Mouse (Mus musculus) layer of hippocampus, adult 2 months (tissue): ENCODE data around the gene Mpzl1. TPM values are rescaled to one million over a fixed set of nuclear protein-coding genes. Genes with fewer than 3 reads are reported as not detected.

Experiments
- DNase-seq, 2 experiments: peaks; one replicate each; pipeline ENCODE4 v3.0.0; 2022; ENCODE audit warnings: low spot score in 2 of 2
- H3K27ac ChIP-seq: fragments of 200-600 bp; 2 replicates; pipeline ENCODE4 v1.8.1; 2022
- H3K4me3 ChIP-seq: fragments of 200-600 bp; 2 replicates; pipeline ENCODE4 v1.8.1; 2022; ENCODE audit warnings: mild to moderate bottlenecking
- CTCF ChIP-seq: fragments of 200-600 bp; conservative IDR thresholded peaks from 2 replicates; pipeline ENCODE4 v1.8.1; 2022; ENCODE audit warnings: antibody characterized with exemption, mild to moderate bottlenecking, moderate library complexity
- total RNA-seq, 2 experiments: library from RNA; stranded (reverse); gene quantifications; 2 replicates each; pipeline ENCODE4 v1.2.3; 2021

Mpzl1 gene
- total RNA-seq, 2 experiments from 2014 or later: 30.6 to 38.5 TPM

DNA sequence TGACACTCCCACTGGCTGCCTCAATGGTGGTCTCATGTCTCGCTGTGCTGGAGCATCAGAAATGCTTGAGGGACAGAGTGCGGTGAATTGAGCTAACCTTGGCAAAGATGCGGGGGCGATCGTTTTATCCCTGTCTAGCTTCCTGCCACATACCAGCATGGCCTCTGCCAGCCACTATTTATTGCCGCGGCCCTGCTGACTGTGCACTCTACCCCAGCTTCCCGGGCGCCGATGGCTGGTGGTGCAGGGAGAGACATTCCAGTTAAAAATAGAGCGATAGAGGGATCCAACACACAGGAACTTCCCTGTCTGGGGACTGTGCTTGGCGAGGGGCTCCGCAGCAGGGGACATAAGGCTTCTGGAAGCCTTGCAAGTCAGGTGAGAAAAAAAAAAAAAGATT, 33.0 kb upstream of the Mpzl1 start:
- peak in 1 of 2 experiments; percentile 19 for DNase-seq
- Histone ChIP-seq H3K27ac (no peak overlapping the region), H3K4me3 (no peak overlapping the region)
- no peak for TF ChIP-seq CTCF

DNA sequence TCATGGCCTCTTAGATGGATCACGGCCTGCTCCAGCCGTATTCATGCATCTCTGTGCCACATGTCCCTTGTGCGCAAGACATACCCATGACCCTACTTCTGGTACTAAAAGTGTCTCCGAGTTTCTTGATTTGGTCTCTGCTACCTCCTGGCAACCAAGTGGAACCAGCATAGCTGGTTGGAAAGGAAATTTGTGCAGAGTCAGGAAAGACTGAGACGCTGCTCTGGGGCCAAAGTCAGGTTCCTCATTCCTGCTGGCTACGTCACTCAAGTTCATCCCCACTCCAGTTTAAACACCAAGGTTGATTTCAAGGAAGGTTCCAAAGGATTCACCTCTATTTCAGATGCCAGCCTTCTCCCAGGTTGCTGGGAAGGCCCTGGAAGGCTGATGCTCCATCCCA, 32.6 kb upstream of the Mpzl1 start:
- Histone ChIP-seq H3K4me3 (no peak overlapping the region), H3K27ac (no peak overlapping the region)
- no peak for TF ChIP-seq CTCF
- DNase-seq: no peak

DNA sequence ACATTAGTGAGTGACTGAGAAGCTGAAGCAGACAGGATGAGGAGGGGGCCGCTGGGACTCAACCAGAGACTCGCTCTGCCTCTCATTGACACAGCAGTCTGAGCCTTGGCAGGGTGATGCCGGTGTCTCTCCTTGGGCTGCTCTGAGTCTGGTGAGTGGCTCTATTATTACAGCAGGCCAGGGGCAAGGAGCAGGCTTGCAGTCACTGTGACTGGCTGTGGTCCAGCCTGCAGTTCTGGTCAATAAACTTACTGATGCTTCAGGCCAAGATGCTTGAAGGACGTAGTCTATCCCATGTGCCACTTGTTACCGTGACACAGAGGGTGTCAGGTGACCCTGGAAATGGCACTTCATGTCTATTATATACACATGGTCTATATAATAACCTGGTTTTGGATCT, 31.4 kb upstream of the Mpzl1 start:
- TF ChIP-seq CTCF: no peak
- Histone ChIP-seq H3K27ac (no peak overlapping the region), H3K4me3 (no peak overlapping the region)
- DNase-seq: no peak

DNA sequence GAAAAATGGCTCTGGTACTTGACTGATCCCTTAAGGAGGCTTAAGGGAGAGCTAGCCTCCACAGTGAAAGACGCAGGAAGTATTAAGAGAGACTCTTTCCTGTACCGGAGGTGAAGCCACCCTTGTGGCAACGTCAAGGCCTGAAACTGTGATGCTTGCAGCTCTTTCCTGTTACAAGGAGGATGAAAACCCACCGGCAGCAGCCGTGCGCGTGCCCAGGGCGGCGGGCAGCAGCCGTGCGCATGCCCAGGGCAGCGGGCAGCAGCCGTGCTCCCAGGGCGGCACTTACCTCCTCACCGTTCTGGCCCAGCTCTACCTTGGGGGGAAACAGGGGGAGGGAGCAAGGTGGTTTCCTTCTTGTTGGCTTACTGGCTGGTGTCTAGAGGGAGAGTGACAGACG, 28.9 kb upstream of the Mpzl1 start:
- H3K4me3 ChIP-seq: no peak overlapping the region
- no peak for TF ChIP-seq CTCF
- no peak overlapping the region for H3K27ac ChIP-seq
- DNase-seq: no peak

DNA sequence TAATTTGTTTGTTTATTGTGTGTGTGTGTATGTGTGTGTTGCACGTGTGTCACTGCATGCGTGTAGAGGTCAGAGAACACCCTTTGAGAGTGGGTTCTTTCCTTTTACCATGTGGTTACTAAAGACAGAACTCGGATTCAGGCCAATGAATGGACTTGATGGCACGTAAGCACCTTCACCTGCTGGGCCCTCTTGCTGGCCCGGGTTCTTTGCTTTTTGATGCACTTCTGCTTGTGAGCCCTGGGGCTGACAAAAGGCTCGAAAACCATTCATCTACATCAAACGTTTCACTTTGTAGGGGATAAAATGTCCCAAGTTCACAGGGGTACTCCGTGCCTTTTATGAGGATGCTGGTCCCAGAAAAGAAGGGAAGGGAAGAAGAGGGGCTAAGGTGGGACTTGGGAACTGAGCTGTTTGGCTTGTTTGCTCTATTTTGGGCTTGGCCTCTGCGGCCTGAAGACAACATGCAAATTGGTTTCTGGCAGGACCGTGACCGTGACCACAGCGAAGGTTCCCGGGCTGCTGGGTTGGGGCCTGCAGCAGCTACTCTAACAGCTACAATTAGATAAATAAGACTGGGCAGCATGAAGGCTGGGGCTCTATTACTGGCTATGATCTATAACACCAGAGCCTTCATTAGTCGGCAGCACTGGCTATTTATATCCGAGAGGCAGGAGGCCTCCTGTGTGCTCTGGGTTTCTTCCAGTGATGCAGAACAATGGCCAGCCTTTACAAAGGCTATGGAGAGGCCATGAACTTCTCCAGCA, 28.3 kb upstream of the Mpzl1 start:
- no peak overlapping the region for H3K4me3 ChIP-seq
- no peak for TF ChIP-seq CTCF
- no peak overlapping the region for H3K27ac ChIP-seq
- no peak for DNase-seq

DNA sequence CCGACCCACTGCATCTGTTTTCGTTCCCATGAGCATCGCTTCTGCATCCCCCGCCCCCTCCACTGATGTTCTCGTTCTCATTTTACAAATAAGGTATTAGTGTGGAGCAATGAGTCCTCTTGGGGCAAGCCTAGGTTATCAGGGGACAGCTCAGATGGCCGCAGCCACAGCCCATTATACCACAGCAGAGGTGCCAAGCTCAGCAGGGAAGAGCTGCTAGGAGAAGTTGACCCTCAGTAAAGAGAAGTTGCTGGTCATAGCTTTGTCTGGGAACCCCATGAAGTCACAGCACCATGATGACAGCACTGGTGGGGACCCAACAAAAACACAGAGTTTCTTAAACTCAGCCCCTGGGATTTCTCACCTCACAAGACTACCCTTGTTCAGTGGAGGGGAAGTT, 27.4 kb upstream of the Mpzl1 start:
- no peak for TF ChIP-seq CTCF
- no peak overlapping the region for H3K27ac ChIP-seq
- H3K4me3 ChIP-seq: no peak overlapping the region
- no peak for DNase-seq

DNA sequence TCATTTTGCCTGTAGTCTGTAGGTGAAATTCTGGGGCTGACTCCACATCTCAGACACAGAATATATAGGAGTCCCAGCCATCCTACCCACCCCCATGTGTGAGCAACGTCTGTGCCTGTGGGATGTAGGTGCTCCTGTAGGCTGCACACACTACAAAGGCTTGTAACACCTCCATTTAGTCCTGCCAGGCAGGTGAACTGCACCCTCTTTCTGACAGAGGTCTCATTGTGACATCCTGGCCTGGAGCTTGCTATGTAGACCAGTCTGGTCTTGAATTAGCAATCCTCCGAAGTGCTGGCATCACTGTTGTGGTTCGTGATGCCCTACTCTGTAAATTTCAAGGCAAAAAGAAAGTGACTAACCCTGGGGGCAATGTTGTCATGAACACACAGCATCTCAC, 26.9 kb upstream of the Mpzl1 start:
- no peak overlapping the region for H3K4me3 ChIP-seq
- DNase-seq: no peak
- no peak for TF ChIP-seq CTCF
- no peak overlapping the region for H3K27ac ChIP-seq

DNA sequence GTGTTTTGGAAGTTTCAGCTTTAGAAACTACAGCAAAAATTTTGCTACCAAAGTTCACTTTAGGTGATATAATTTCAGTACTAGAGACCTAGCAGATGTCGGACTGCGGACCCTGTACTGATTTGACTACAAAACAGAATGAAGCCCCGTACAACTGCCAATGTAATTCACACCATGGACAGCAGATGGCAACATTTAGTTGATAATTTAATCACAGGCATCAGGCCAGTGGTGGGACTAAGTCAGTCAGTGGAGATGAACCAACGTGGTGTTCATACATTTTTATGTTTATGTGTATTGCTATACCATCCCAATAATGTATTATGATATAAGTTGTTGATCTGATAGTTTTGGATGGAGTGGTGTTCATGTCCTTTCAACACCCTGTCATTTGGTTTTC, 26.4 kb upstream of the Mpzl1 start:
- Histone ChIP-seq H3K4me3 (no peak overlapping the region), H3K27ac (no peak overlapping the region)
- peak; percentile 33 to 70 for DNase-seq
- peak; percentile 93 for TF ChIP-seq CTCF

DNA sequence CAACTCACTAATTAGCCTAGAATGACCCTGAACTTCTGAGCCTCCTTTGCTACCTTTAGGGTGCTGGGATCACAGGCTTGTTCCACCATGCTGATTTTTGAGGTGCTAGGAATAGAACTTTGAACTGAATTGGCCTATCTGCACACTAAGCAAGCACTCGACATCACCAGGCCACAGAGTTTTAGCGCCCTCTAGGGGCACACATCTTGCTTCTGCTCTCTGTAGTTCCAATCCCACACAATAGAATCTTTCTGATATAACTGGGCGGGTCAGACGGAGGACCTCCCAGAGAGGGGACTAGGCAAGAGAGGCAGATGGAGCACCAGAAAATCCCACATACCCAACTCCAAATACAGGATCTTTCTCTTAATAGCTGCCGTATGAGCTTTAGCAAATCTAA, 24.3 kb upstream of the Mpzl1 start:
- peak; percentile 80 for DNase-seq

DNA sequence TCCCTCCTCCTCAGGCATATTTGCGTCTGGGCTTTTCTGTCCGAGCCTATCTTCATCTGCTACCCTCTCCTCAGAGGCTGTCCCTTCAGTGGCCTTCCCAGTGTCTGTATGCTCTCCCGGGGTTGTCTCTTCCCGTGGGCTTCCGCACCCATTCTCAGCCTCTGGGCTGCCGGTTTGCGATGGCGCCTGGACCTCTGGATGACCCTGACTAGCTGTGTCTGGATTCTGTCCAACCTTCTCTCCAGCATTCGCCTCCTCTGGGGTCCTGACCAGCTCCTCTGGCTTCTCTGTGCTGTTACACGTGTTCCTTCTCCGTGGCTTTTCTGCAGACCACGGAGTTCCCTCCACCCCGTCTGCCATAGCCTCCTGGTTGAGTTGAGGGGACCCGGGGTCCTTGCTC, 21.1 kb upstream of the Mpzl1 start:
- no peak for TF ChIP-seq CTCF
- DNase-seq: no peak
- Histone ChIP-seq H3K27ac (no peak overlapping the region), H3K4me3 (no peak overlapping the region)

More for the DNA sequence above, 24.3 kb upstream of the Mpzl1 start:
- H3K27ac ChIP-seq: no peak overlapping the region
- no peak overlapping the region for H3K4me3 ChIP-seq
- TF ChIP-seq CTCF: peak; percentile 96

DNA sequence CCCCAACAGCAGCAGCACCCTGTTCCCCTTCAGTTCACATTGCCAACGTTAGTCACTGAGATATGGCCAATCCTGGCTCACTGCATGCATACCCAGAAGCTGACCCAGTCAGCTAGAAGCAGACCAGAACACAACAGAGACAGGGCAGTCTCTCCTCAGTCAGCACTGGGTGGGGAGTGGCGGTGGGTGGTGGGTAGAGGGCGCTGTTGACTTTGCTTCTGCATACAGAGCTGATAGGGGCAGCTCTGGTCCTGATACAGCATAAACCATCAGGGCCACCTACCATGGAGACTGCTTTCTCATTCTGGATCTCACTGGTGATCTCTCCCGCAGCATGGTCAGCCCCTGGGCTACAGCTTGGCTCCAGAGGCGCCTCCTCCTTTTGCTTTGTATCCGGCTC, 20.7 kb upstream of the Mpzl1 start:
- no peak for DNase-seq
- peak; percentile 60 for TF ChIP-seq CTCF

DNA sequence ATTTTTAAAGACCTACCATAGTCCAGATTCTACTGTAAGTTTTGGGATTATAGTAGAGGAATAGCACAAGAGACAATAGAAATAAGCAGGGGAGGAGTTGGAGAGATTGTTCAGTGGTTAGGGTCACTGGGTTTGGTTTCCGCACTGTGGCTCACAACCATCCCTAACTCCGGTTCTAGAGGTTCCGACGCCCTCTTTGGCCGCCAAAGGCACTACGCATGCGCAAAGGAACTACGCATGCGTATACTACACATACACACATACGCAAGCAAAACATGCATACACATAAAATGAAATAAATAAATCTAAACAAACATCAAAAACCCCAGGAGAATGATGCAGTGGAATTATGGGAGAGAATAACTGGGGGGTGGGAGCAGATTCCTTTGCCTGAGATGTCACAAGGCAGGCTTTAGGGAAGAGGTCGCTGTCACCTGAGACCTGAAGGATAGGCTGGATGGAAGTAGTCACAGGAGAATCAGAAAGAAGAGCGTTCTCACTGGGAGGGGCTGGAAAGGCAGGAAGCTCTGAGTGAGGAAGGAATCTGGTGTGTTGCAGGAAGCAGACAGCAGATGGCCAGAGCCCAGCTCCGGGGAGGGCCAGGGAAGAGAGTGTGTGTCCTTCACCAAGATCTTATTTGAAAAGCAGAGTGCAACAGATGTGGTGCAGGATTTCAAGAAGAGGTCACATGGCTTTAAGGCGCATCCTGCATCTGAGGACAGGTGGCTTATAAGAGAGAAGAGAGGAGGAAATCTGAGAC, 19.0 kb upstream of the Mpzl1 start:
- Histone ChIP-seq H3K27ac (no peak overlapping the region), H3K4me3 (no peak overlapping the region)
- peak; percentile 20; the same call in 1 of the 2 replicates for TF ChIP-seq CTCF
- DNase-seq: no peak

More for the DNA sequence above, 20.7 kb upstream of the Mpzl1 start:
- no peak overlapping the region for H3K4me3 ChIP-seq
- no peak overlapping the region for H3K27ac ChIP-seq

DNA sequence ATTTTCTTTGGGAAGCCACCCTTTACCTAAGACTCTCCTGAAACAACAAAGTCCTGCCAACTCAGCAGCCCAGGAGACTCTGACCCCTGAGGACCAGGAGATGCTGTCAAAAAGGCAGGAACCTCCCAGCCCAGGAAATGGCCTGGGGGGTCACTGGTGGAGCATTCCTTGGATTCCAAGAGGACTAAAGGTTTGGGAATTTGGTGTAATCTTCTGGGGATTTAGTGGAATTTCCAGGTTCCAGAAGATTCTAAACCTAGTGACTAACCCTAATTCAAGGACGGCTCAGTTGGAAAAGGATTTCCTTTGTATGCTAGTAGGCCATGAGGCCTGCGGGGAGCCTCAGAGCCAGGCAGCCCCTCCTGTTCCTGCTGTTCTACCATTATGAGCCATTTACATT, 18.2 kb upstream of the Mpzl1 start:
- no peak overlapping the region for H3K27ac ChIP-seq
- DNase-seq: no peak
- TF ChIP-seq CTCF: no peak
- no peak overlapping the region for H3K4me3 ChIP-seq

DNA sequence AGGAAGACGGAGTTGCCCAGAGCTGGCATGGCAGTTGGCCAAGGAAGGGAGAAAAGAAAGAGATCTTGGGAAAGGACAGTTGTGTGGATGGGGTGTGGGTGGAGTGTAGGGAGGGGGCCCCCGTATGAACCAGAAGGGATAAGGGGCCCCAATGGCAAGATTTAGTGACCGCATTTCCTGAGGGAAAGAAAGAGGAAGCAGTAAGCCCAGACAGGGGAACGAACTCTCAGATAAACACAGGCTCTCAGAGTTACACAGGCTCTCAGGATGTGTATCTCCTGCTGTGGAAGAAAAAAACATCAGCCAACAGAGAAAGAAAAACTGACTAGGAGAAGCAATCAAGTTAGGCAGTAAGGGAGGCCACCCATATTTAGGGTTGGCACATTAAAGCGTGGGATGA, 16.8 kb upstream of the Mpzl1 start:
- DNase-seq: no peak
- no peak for TF ChIP-seq CTCF

More for the DNA sequence above, 16.8 kb upstream of the Mpzl1 start:
- no peak overlapping the region for H3K27ac ChIP-seq
- H3K4me3 ChIP-seq: no peak overlapping the region
